Mouse (Mus musculus) G1E-ER4 (cell line): ENCODE measurements around the gene Slc50a1. TPM values are rescaled to one million over a fixed set of nuclear protein-coding genes. Genes with fewer than 3 reads are reported as not detected.

Source experiments
- GATA1 ChIP-seq: IDR thresholded peaks from one replicate; pipeline ENCODE4 v1.8.0; 2012; ENCODE audit warnings: low read length, inconsistent platforms
- polyA plus RNA-seq: library from polyadenylated mRNA; stranded (reverse); fragments of >175 nt; gene quantifications from 2 replicates; pipeline ENCODE4 v1.2.3, GENCODE M21; 2012

The Slc50a1 gene
- polyA plus RNA-seq, 1 experiment = not detected

GRCm38 (mm10) chr3:89280606-89281511 is 10.5 kb upstream of the Slc50a1 start, which contains the start of gene Efna1:
Efna1 (minus strand) TSS chr3:89281142.
- no peak for TF ChIP-seq GATA1

- TF ChIP-seq GATA1 = no peak
Observed at GRCm38 (mm10) chr3:89280050-89280605, 9.8 kb upstream of the Slc50a1 start.

GRCm38 (mm10) chr3:89279153-89279890 is 9.0 kb upstream of the Slc50a1 start:
- TF ChIP-seq GATA1 = no peak

GRCm38 (mm10) chr3:89278643-89279042 is 8.3 kb upstream of the Slc50a1 start:
- no peak for TF ChIP-seq GATA1

- no peak for TF ChIP-seq GATA1
Observed at GRCm38 (mm10) chr3:89278107-89278506, 7.7 kb upstream of the Slc50a1 start.

- TF ChIP-seq GATA1 = no peak
Observed at GRCm38 (mm10) chr3:89277281-89278021, 7.1 kb upstream of the Slc50a1 start.

GRCm38 (mm10) chr3:89276061-89276460 is 5.7 kb upstream of the Slc50a1 start:
- TF ChIP-seq GATA1 = no peak

GRCm38 (mm10) chr3:89271760-89272159 is 1.4 kb upstream of the Slc50a1 start:
- no peak for TF ChIP-seq GATA1

- TF ChIP-seq GATA1 = no peak
Observed at GRCm38 (mm10) chr3:89270891-89271290, 521 bp upstream of the Slc50a1 start.

GRCm38 (mm10) chr3:89268916-89269315 is 1.5 kb downstream of the Slc50a1 start:
- TF ChIP-seq GATA1 = no peak

- no peak for TF ChIP-seq GATA1
Observed at GRCm38 (mm10) chr3:89266439-89266893, 3.9 kb downstream of the Slc50a1 start.

- TF ChIP-seq GATA1 = no peak
Observed at GRCm38 (mm10) chr3:89262417-89262816, 8.0 kb downstream of the Slc50a1 start.

- no peak for TF ChIP-seq GATA1
Observed at GRCm38 (mm10) chr3:89260211-89260610, 10.2 kb downstream of the Slc50a1 start.

GRCm38 (mm10) chr3:89259076-89259475 is 11.3 kb downstream of the Slc50a1 start, which contains the start of gene Dpm3:
Dpm3 (plus strand) TSS chr3:89259358.
- TF ChIP-seq GATA1 = no peak

- no peak for TF ChIP-seq GATA1
Observed at GRCm38 (mm10) chr3:89256177-89256576, 14.2 kb downstream of the Slc50a1 start.
